8 mouse cellular contexts compared by ENCODE assay signal in genomic region chr17:29268682-29269348, GRCm38 (mm10). TPM values are rescaled to one million over a fixed set of nuclear protein-coding genes. Genes with fewer than 3 reads are reported as not detected.
DNase-seq lines count a peak whose midpoint lies in the region; ATAC-seq and TF ChIP-seq lines count a peak whose summit lies in the region.

Gene BC004004, plus strand, starts transcription at chr17:29268788.

- peak; percentile 91 to 93 for TF ChIP-seq POLR2A in MEL (IDR thresholded peaks at IDR 0.05; ENCODE audit: control insufficient read depth in 1 of 2, insufficient read depth in 1 of 2, low read depth in 1 of 2, low read length in 2 of 2, poor library complexity in 1 of 2)
- TF ChIP-seq POLR2A in cerebellum, adult 2 months (IDR thresholded peaks at IDR 0.05; ENCODE audit: borderline replicate concordance, insufficient read depth, low read length) = peak; percentile 39; the same call in 1 of the 2 replicates

- TF ChIP-seq CTCF in MEL (IDR thresholded peaks at IDR 0.05 in 2 of 3, conservative IDR thresholded peaks at IDR 0.05 in 1 of 3; ENCODE audit: control insufficient read depth in 1 of 3, insufficient read depth in 1 of 3, low read depth in 2 of 3, low read length in 3 of 3, poor library complexity in 1 of 3, severe bottlenecking in 1 of 3) = peak; percentile 49 to 84 (median 71)
- TF ChIP-seq CTCF in cerebellum, adult 2 months (IDR thresholded peaks at IDR 0.05; ENCODE audit: borderline replicate concordance, insufficient read depth, low read depth, low read length) = peak; percentile 68

- H3K9me3 ChIP-seq in MEL (replicated peaks; ENCODE audit: insufficient read depth, low read length) = no peaks in the 10 kb centered on the region
- no peaks in the 10 kb centered on the region for H3K9me3 ChIP-seq in lung, embryonic 16.5 days (ENCODE audit: control insufficient read depth, low read length)

- no peak; the same call in 1 of the 2 replicates for TF ChIP-seq RAD21 in MEL (IDR thresholded peaks at IDR 0.05; ENCODE audit: low read depth, low read length)

- peak within 1 kb of the TSS; percentile 98 for H3K9ac ChIP-seq in MEL (ENCODE audit: control insufficient read depth, low read depth, low read length, poor library complexity, severe bottlenecking)
- peak within 1 kb of the TSS; percentile 86 for H3K9ac ChIP-seq in lung, embryonic 16.5 days (ENCODE audit: low read length)

- H3K4me3 ChIP-seq in MEL (ENCODE audit: control insufficient read depth in 1 of 2, insufficient read depth in 1 of 2, low read depth in 2 of 2, low read length in 2 of 2) = peak within 1 kb of the TSS; percentile 94 to 97
- H3K4me3 ChIP-seq in cerebellum, adult 2 months (replicated peaks; ENCODE audit: insufficient read depth, low read depth, low read length) = peak within 1 kb of the TSS; percentile 75
- peak within 1 kb of the TSS; percentile 75 for H3K4me3 ChIP-seq in lung, embryonic 16.5 days (ENCODE audit: low read length)

- peak in 1 of 2 experiments; percentile 12; a peak in 2 of 4 replicates for TF ChIP-seq EP300 in MEL (IDR thresholded peaks at IDR 0.05; ENCODE audit: low read depth in 1 of 2, low read length in 2 of 2)

- H3K27ac ChIP-seq in MEL (ENCODE audit: control insufficient read depth, low read depth, low read length) = peak within 1 kb of the TSS; percentile 82
- peak within 1 kb of the TSS; percentile 63 for H3K27ac ChIP-seq in cerebellum, adult 2 months (ENCODE audit: insufficient read depth, low read length)
- H3K27ac ChIP-seq in lung, embryonic 16.5 days (ENCODE audit: low read length) = peak within 1 kb of the TSS; percentile 93

- peak; percentile 89 to 92 for ATAC-seq in hematopoietic stem cell, adult 5-6 weeks (replicated peaks in 1 of 2; ENCODE audit: insufficient read depth in 1 of 2, low FRiP score in 2 of 2, low TSS enrichment in 1 of 2, low read depth in 1 of 2, poor library complexity in 2 of 2, severe bottlenecking in 2 of 2)
- peak; percentile 93 for ATAC-seq in lung, embryonic 16.5 days (ENCODE audit: low read depth)

- H3K4me1 ChIP-seq in MEL (ENCODE audit: control insufficient read depth in 1 of 2, insufficient read depth in 2 of 2, low read length in 2 of 2) = peaks cover 0 to 28% of the 10 kb centered on the region in 2 experiments; a peak in 2 of 4 replicates
- H3K4me1 ChIP-seq in cerebellum, adult 2 months (ENCODE audit: control insufficient read depth, insufficient read depth, low read length) = no peaks in the 10 kb centered on the region
- H3K4me1 ChIP-seq in lung, embryonic 16.5 days (replicated peaks; ENCODE audit: control insufficient read depth, insufficient read depth, low read length) = peaks cover 20% of the 10 kb centered on the region

- DNase-seq in MEL (ENCODE audit: low read depth, low spot score) = peak; percentile 98
- DNase-seq in cerebellum, adult 2 months = peak; percentile 96 to 97
- peak; percentile 95 for DNase-seq in forelimb bud, embryonic 11.5 days (ENCODE audit: low read depth, low spot score)
- DNase-seq in layer of hippocampus, adult 9-10 months (ENCODE audit: low spot score) = peak; percentile 84
- peak; percentile 87 for DNase-seq in ovary, postnatal 10 days (ENCODE audit: low spot score)
- peak; percentile 93 to 95 for DNase-seq in thymus, postnatal 10 days (ENCODE audit: low spot score in 2 of 2)

- H3K79me2 ChIP-seq in MEL (ENCODE audit: control insufficient read depth, insufficient read depth, low read length, poor library complexity) = peaks cover 24% of the 10 kb centered on the region

- under 1% methylated on average over 62 of the region's 63 CpGs for WGBS in cerebellum, adult 2 months
- under 1% methylated on average over 62 of the region's 63 CpGs for WGBS in lung, embryonic 16.5 days

- H3K36me3 ChIP-seq in MEL (ENCODE audit: control insufficient read depth in 1 of 2, insufficient read depth in 2 of 2, low read length in 2 of 2) = peaks cover 0 to 27% of the 10 kb centered on the region in 2 experiments; a peak in 2 of 4 replicates
- H3K36me3 ChIP-seq in lung, embryonic 16.5 days (ENCODE audit: control insufficient read depth, insufficient read depth, low read length) = no peaks in the 10 kb centered on the region

- no peaks in the 10 kb centered on the region for H3K27me3 ChIP-seq in MEL (ENCODE audit: control insufficient read depth in 1 of 2, insufficient read depth in 2 of 2, low read length in 2 of 2)
- H3K27me3 ChIP-seq in cerebellum, adult 2 months (ENCODE audit: control insufficient read depth, insufficient read depth, low read length) = no peaks in the 10 kb centered on the region
- no peaks in the 10 kb centered on the region for H3K27me3 ChIP-seq in lung, embryonic 16.5 days (ENCODE audit: control insufficient read depth, insufficient read depth, low read depth, low read length)

- H3K4me2 ChIP-seq in lung, embryonic 16.5 days (ENCODE audit: low read depth, low read length) = peak within 1 kb of the TSS; percentile 48

TF ChIP-seq in MEL, 35 proteins besides CTCF, POLR2A, EP300 and RAD21:
- TF ChIP-seq RCOR1 (IDR thresholded peaks at IDR 0.05; ENCODE audit: low read depth, low read length) (no peak), GABPA (IDR thresholded peaks at IDR 0.05; ENCODE audit: low read depth, low read length) (no peak), NRF1 (IDR thresholded peaks at IDR 0.05; ENCODE audit: insufficient read depth, low read depth, low read length, poor library complexity, severe bottlenecking) (0 out of 2 replicates have a peak, but pooled peaks have one; percentile 17), ZNF384 (IDR thresholded peaks at IDR 0.05; ENCODE audit: low read depth, low read length) (no peak), ZC3H11A (IDR thresholded peaks at IDR 0.05; ENCODE audit: low read depth, low read length) (no peak), MAX (IDR thresholded peaks at IDR 0.05; ENCODE audit: low read length) (peak; percentile 72; the same call in 1 of the 2 replicates), NELFE (IDR thresholded peaks at IDR 0.05; ENCODE audit: low read depth, low read length) (peak; percentile 83), MYC (IDR thresholded peaks at IDR 0.05; ENCODE audit: low read depth, low read length) (no peak; the same call in 1 of the 2 replicates), ZKSCAN1 (IDR thresholded peaks at IDR 0.05; ENCODE audit: low read depth, low read length) (no peak), POLR2AphosphoS2 (IDR thresholded peaks at IDR 0.05; ENCODE audit: low read length) (peak; percentile 72; the same call in 1 of the 2 replicates), MAFK (IDR thresholded peaks at IDR 0.05; ENCODE audit: borderline replicate concordance, low read depth, low read length) (no peak), E2F4 (IDR thresholded peaks at IDR 0.05; ENCODE audit: borderline replicate concordance, low read depth, low read length) (no peak; the same call in 1 of the 2 replicates), TAL1 (IDR thresholded peaks at IDR 0.05; ENCODE audit: low read length) (no peak), POLR2AphosphoS5 (IDR thresholded peaks at IDR 0.05; ENCODE audit: borderline replicate concordance, low read depth, low read length) (0 out of 2 replicates have a peak, but pooled peaks have one; percentile 5), JUND (IDR thresholded peaks at IDR 0.05; ENCODE audit: low read depth, low read length) (no peak), HCFC1 (IDR thresholded peaks at IDR 0.05; ENCODE audit: low read depth, low read length) (peak; percentile 96), BHLHE40 (IDR thresholded peaks at IDR 0.05; ENCODE audit: borderline replicate concordance, low read depth, low read length) (no peak), UBTF (IDR thresholded peaks at IDR 0.05; ENCODE audit: borderline replicate concordance, insufficient read depth, low read depth, low read length) (no peak), SIN3A (IDR thresholded peaks at IDR 0.05; ENCODE audit: low read length) (peak; percentile 91), MAZ (IDR thresholded peaks at IDR 0.05; ENCODE audit: low read depth, low read length) (peak; percentile 90), USF2 (IDR thresholded peaks at IDR 0.05; ENCODE audit: borderline replicate concordance in 1 of 2, insufficient read depth in 1 of 2, low read depth in 1 of 2, low read length in 2 of 2) (no peak), CHD2 (IDR thresholded peaks at IDR 0.05; ENCODE audit: low read length) (peak; percentile 97), ZMIZ1 (IDR thresholded peaks at IDR 0.05; ENCODE audit: low read depth, low read length) (peak; percentile 86), MXI1 (IDR thresholded peaks at IDR 0.05; ENCODE audit: low read depth, low read length) (peak; percentile 92), TBP (IDR thresholded peaks at IDR 0.05; ENCODE audit: low read depth, low read length) (peak; percentile 71), CHD1 (IDR thresholded peaks at IDR 0.05; ENCODE audit: low read depth, low read length) (no peak), KAT2A (conservative IDR thresholded peaks at IDR 0.05; ENCODE audit: low read depth, low read length) (peak; percentile 77), SMC3 (IDR thresholded peaks at IDR 0.05; ENCODE audit: low read depth, low read length) (peak; percentile 60), MYB (IDR thresholded peaks at IDR 0.05; ENCODE audit: low read depth, low read length) (no peak), TCF12 (IDR thresholded peaks at IDR 0.05; ENCODE audit: low read depth, low read length) (peak; percentile 65), MEF2A (IDR thresholded peaks at IDR 0.05; ENCODE audit: extremely low read depth, insufficient replicate concordance, low read depth, low read length, poor library complexity, severe bottlenecking) (no peak), ETS1 (IDR thresholded peaks at IDR 0.05; ENCODE audit: low read depth, low read length) (no peak), GATA1 (IDR thresholded peaks at IDR 0.05; ENCODE audit: low read depth, low read length) (no peak), ELF1 (IDR thresholded peaks at IDR 0.05; ENCODE audit: low read depth, low read length) (peak; percentile 99), USF1 (IDR thresholded peaks at IDR 0.05; ENCODE audit: low read depth, low read length) (no peak)

RNA-seq across cellular contexts. Expression of gene BC004004, which starts in this region (rescaled TPM):
- 80.7 and 86.3 TPM in 2 replicates for total RNA-seq in MEL (2012; rRNA removed)
- 10 to 100 TPM in 1 of 2 experiments, not detected in 1; 81.8 TPM for polyA plus RNA-seq in MEL (2012; ENCODE audit: insufficient read depth in 1 of 2, insufficient read length in 2 of 2, low read depth in 1 of 2, low replicate concordance in 2 of 2, missing spikeins in 1 of 2)
- 102 and 111 TPM in 2 replicates for polyA plus RNA-seq in cerebellum, adult 2 months (2012; rRNA removed)
- total RNA-seq in hematopoietic stem cell, adult 5-6 weeks (2017) = 77.2 and 109 TPM in 2 replicates
- 82.2 and 87.7 TPM in 2 replicates for polyA plus RNA-seq in lung, embryonic 16.5 days (2015; fragmentation: Nextera tagmentation; extraction: Ambion mirVana)

Comparison
In these comparisons a context has a peak if more than half of its experiments do, and no peak if none do; other contexts are left out.
1. Peak in every context shown above with its lines: DNase-seq, ATAC-seq, H3K4me3 ChIP-seq and H3K27ac ChIP-seq.